Mouse (Mus musculus): ENCODE results near the gene Josd1.

DNA sequence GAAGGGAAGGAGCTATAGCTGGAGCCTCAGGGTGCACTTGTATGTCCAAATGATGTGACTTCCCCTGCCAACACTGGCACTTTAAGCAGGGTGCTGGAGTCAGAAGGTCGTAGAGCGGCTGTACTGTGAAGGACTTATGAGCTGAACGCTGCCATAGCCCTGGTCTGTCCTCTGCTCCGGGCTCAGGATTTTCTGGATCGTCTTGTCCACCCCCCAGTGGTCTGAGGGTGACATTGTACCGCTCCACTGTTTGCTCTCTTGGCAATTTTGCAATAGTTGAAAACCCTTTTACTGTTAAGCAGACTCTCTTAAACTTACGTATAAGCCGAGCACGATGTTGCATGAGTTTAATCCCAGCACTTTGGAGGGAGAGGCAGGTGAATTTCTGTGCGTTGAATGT lies 18.5 kb downstream of the Josd1 start:
- no peak for TF ChIP-seq EP300 (IDR thresholded peaks at IDR 0.05; ENCODE audit: insufficient read depth, low read depth, low read length)
- peak; percentile 10 for TF ChIP-seq CTCF (IDR thresholded peaks at IDR 0.05; ENCODE audit: low read depth, low read length)
- TF ChIP-seq POLR2A (IDR thresholded peaks at IDR 0.05; ENCODE audit: insufficient read depth, low read length): no peak
